ENCODE assay signal across 8 mouse cellular contexts in genomic region chr11:101551751-101552475, GRCm38 (mm10). TPM values are rescaled to one million over a fixed set of nuclear protein-coding genes. Genes with fewer than 3 reads are reported as not detected.
DNase-seq lines count a peak whose midpoint lies in the region; ATAC-seq and TF ChIP-seq lines count a peak whose summit lies in the region.

Brca1 (minus strand) TSS chr11:101551955.
Nbr1 (plus strand) TSS chr11:101552149.

- TF ChIP-seq CTCF in bone marrow macrophage, adult 2 months (IDR thresholded peaks at IDR 0.05; ENCODE audit: low read depth, low read length), result no peak
- no peak for TF ChIP-seq CTCF in embryonic fibroblast, embryonic 13.5 days (IDR thresholded peaks at IDR 0.05; ENCODE audit: borderline replicate concordance, insufficient read depth, low read length)

- H3K4me2 ChIP-seq in kidney, embryonic 14.5 days (replicated peaks; ENCODE audit: low read depth, low read length), result peak within 1 kb of the TSS; percentile 60
- peak within 1 kb of the TSS; percentile 68 for H3K4me2 ChIP-seq in limb, embryonic 15.5 days

- peak within 1 kb of the TSS; percentile 83 for H3K4me3 ChIP-seq in bone marrow macrophage, adult 2 months (ENCODE audit: insufficient read depth, low read length)
- peak within 1 kb of the TSS; percentile 88 for H3K4me3 ChIP-seq in embryonic fibroblast, embryonic 13.5 days (ENCODE audit: insufficient read depth, low read length)
- H3K4me3 ChIP-seq in kidney, embryonic 14.5 days (ENCODE audit: low read length), result peak within 1 kb of the TSS; percentile 92
- H3K4me3 ChIP-seq in limb, embryonic 15.5 days, result peak within 1 kb of the TSS; percentile 77

- ATAC-seq in kidney, embryonic 14.5 days (ENCODE audit: low FRiP score, low TSS enrichment), result peak; percentile 83
- ATAC-seq in limb, embryonic 15.5 days (ENCODE audit: insufficient number of reproducible peaks, low FRiP score, low TSS enrichment, low read depth), result peak; percentile 83

- peaks cover 31% of the 10 kb centered on the region; the same call in 1 of the 2 replicates for H3K36me3 ChIP-seq in kidney, embryonic 14.5 days (ENCODE audit: control insufficient read depth, insufficient read depth, low read length)
- H3K36me3 ChIP-seq in limb, embryonic 15.5 days, result peaks cover 19% of the 10 kb centered on the region

- WGBS in kidney, embryonic 14.5 days, result under 1% methylated on average over 43 of the region's 43 CpGs
- WGBS in limb, embryonic 15.5 days, result under 1% methylated on average over 43 of the region's 43 CpGs

- TF ChIP-seq POLR2A in bone marrow macrophage, adult 2 months (IDR thresholded peaks at IDR 0.05; ENCODE audit: borderline replicate concordance, low read depth, low read length), result no peak
- peak; percentile 32 for TF ChIP-seq POLR2A in embryonic fibroblast, embryonic 13.5 days (IDR thresholded peaks at IDR 0.05; ENCODE audit: low read depth, low read length)

- no peaks in the 10 kb centered on the region for H3K27me3 ChIP-seq in kidney, embryonic 14.5 days (ENCODE audit: control insufficient read depth, insufficient read depth, low read length)
- no peaks in the 10 kb centered on the region for H3K27me3 ChIP-seq in limb, embryonic 15.5 days

- H3K4me1 ChIP-seq in bone marrow macrophage, adult 2 months (ENCODE audit: control insufficient read depth, insufficient read depth, low read length), result peaks cover 8% of the 10 kb centered on the region; the same call in 1 of the 2 replicates
- no peaks in the 10 kb centered on the region; the same call in 1 of the 2 replicates for H3K4me1 ChIP-seq in embryonic fibroblast, embryonic 13.5 days (ENCODE audit: control insufficient read depth, insufficient read depth, low read length)
- H3K4me1 ChIP-seq in kidney, embryonic 14.5 days (ENCODE audit: control insufficient read depth, insufficient read depth, low read length), result peaks cover 5% of the 10 kb centered on the region
- peaks cover 23% of the 10 kb centered on the region for H3K4me1 ChIP-seq in limb, embryonic 15.5 days

- H3K27ac ChIP-seq in bone marrow macrophage, adult 2 months (ENCODE audit: insufficient read depth, low read depth, low read length), result peak within 1 kb of the TSS; percentile 88
- H3K27ac ChIP-seq in embryonic fibroblast, embryonic 13.5 days (ENCODE audit: insufficient read depth, low read length), result peak within 1 kb of the TSS; percentile 93
- peak within 1 kb of the TSS; percentile 94 for H3K27ac ChIP-seq in kidney, embryonic 14.5 days (ENCODE audit: low read depth, low read length)
- H3K27ac ChIP-seq in limb, embryonic 15.5 days, result peak within 1 kb of the TSS; percentile 96

- peak within 1 kb of the TSS; percentile 80 for H3K9ac ChIP-seq in kidney, embryonic 14.5 days (ENCODE audit: low read depth, low read length)
- peak within 1 kb of the TSS; percentile 71 for H3K9ac ChIP-seq in limb, embryonic 15.5 days

- peak; percentile 100 for DNase-seq in A20 (ENCODE audit: low read depth, low spot score)
- DNase-seq in heart, adult 9 months (ENCODE audit: low spot score in 2 of 2), result peak; percentile 92 to 95
- peak; percentile 73 to 88 for DNase-seq in monocyte, adult 2 months (ENCODE audit: low read depth in 1 of 2, low spot score in 2 of 2)
- DNase-seq in spleen, postnatal 36 days (ENCODE audit: low spot score in 2 of 2), result peak; percentile 85 to 91

- H3K9me3 ChIP-seq in kidney, embryonic 14.5 days (ENCODE audit: control insufficient read depth, low read length), result no peaks in the 10 kb centered on the region
- no peaks in the 10 kb centered on the region for H3K9me3 ChIP-seq in limb, embryonic 15.5 days

RNA-seq across cellular contexts. Expression of gene Brca1, which starts in this region (rescaled TPM):
- polyA plus RNA-seq in bone marrow macrophage, adult 2 months (2012; ENCODE audit: insufficient read depth, insufficient read length, missing spikeins), result 7.9 and 8.2 TPM in 2 replicates
- 9.2 and 11.2 TPM in 2 replicates for polyA plus RNA-seq in embryonic fibroblast, embryonic 13.5 days (2011; ENCODE audit: insufficient read length, low read depth, missing spikeins)
- 8.7 and 22.0 TPM in 2 replicates for polyA plus RNA-seq in kidney, embryonic 14.5 days (2014; fragmentation: Nextera tagmentation; extraction: Ambion mirVana)
- polyA plus RNA-seq in limb, embryonic 15.5 days (2015; fragmentation: Nextera tagmentation; extraction: Ambion mirVana), result 7.2 and 8.6 TPM in 2 replicates

RNA-seq across cellular contexts. Expression of gene Nbr1, which starts in this region (rescaled TPM):
- polyA plus RNA-seq in bone marrow macrophage, adult 2 months (2012; ENCODE audit: insufficient read depth, insufficient read length, missing spikeins), result 179 and 198 TPM in 2 replicates
- polyA plus RNA-seq in embryonic fibroblast, embryonic 13.5 days (2011; ENCODE audit: insufficient read length, low read depth, missing spikeins), result 126 and 209 TPM in 2 replicates
- polyA plus RNA-seq in kidney, embryonic 14.5 days (2014; fragmentation: Nextera tagmentation; extraction: Ambion mirVana), result 30.8 and 63.9 TPM in 2 replicates
- polyA plus RNA-seq in limb, embryonic 15.5 days (2015; fragmentation: Nextera tagmentation; extraction: Ambion mirVana), result 72.6 and 74.1 TPM in 2 replicates

Comparison
In these comparisons a context has a peak if more than half of its experiments do, and no peak if none do; other contexts are left out.
1. Peak in every context shown above with its lines: DNase-seq, ATAC-seq, H3K4me3 ChIP-seq and H3K27ac ChIP-seq.